Mouse (Mus musculus) hindbrain, embryonic 13.5 days (tissue): ENCODE data around the gene Ing2. TPM values are rescaled to one million over a fixed set of nuclear protein-coding genes. Genes with fewer than 3 reads are reported as not detected.

Experiments
- ATAC-seq: fragments of 200-750 bp; cut with Nextera tagmentation; 2 replicates; pipeline ENCODE4 v1.8.0; 2017; ENCODE audit warnings: moderate TSS enrichment; ENCODE audit not compliant: low FRiP score
- H3K27ac ChIP-seq: fragments of 300-500 bp; sonication (generic); 2 replicates; pipeline ENCODE4 v1.5.1; 2015; ENCODE audit warnings: inconsistent platforms, mild to moderate bottlenecking, moderate library complexity
- H3K27me3 ChIP-seq: fragments of 300-500 bp; sonication (generic); 2 replicates; pipeline ENCODE4 v1.6.1; 2015; ENCODE audit warnings: mild to moderate bottlenecking, inconsistent platforms
- H3K36me3 ChIP-seq: fragments of 300-500 bp; sonication (generic); 2 replicates; pipeline ENCODE4 v1.6.1; 2015; ENCODE audit warnings: mild to moderate bottlenecking, inconsistent platforms
- H3K4me1 ChIP-seq: fragments of 300-500 bp; sonication (generic); replicated peaks from 2 replicates; pipeline ENCODE4 v1.6.1; 2015; ENCODE audit warnings: inconsistent platforms
- H3K4me2 ChIP-seq: fragments of 300-500 bp; sonication (generic); 2 replicates; pipeline ENCODE4 v1.6.1; 2015; ENCODE audit warnings: inconsistent platforms, mild to moderate bottlenecking, moderate library complexity
- H3K4me3 ChIP-seq: fragments of 300-500 bp; sonication (generic); 2 replicates; pipeline ENCODE4 v1.5.1; 2015; ENCODE audit warnings: mild to moderate bottlenecking, inconsistent platforms
- H3K9ac ChIP-seq: fragments of 300-500 bp; sonication (generic); 2 replicates; pipeline ENCODE4 v1.6.1; 2015; ENCODE audit warnings: mild to moderate bottlenecking, inconsistent platforms
- H3K9me3 ChIP-seq: fragments of 300-500 bp; sonication (generic); 2 replicates; pipeline ENCODE4 v1.6.1; 2016; ENCODE audit warnings: inconsistent platforms
- WGBS: fragments of 180-500 bp; shearing (Covaris S2); methylation state at CpG from one replicate; pipeline ENCODE4 v1.1.7; 2015; 5-methylcytosine and 5-hydroxymethylcytosine counted together
- polyA plus RNA-seq: library from polyadenylated mRNA; unstranded; fragments of >200 nt; fragmentation: Nextera tagmentation; extraction: Ambion mirVana; gene quantifications from 2 replicates; pipeline ENCODE4 v1.2.1, GENCODE M21; 2015

Ing2 gene
- polyA plus RNA-seq, result 5.6 and 6.2 TPM in 2 replicates

DNA sequence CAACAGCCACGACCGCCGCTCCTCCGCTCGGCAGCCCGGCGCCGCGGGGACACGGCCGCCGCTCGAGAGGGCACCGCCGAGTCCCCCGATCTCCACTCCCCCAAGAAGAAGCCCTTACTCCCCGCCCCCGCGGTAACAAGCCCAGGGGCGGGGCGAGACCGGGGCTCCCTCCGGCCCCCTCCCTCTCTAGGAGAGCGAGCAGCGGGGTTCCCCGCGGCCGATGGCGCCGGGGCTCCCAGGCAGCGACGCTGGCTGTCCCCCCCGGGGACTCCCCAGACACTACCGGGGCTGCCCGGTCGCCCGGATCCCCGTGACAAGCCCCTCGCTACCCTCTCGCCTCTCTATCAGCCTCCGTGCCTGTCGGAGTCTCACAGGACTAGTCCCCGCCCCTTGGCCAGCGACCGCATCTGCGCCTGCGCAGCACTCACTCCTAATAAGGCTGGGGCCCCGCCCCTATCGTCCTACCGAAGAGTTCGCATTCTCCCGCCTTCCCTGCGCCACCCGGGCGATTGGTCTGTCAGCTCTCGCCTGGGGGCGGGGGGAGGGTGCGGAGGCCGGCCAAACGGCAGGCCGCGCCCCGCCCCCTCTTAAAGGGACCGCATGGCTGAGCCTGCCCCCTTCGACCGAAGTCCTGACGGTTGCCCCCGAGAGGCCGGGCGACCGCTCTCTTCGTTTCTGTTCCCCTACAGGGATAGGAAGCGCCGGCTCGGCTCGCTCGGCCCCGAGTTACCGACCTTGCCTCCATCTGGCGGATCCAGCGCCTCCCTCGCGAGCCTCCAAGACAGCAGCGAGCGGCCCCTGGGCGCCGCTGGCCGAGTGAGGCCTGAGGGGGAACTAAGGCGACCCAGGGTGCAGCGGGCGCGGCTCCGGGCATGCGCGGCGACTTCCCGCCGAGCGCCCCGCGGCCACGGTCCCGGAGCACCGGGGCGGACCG, at the start of gene Ing2:
Ing2 (minus strand) TSS at position 780 of the 934 bp plus-strand sequence.
- Histone ChIP-seq H3K4me3 (peak within 1 kb of the TSS; percentile 92), H3K4me2 (peak within 1 kb of the TSS; percentile 77), H3K27ac (peak within 1 kb of the TSS; percentile 95), H3K9me3 (no peaks in the 10 kb centered on the region), H3K36me3 (no peaks in the 10 kb centered on the region), H3K9ac (peak within 1 kb of the TSS; percentile 91), H3K4me1 (peaks cover 13% of the 10 kb centered on the region), H3K27me3 (no peaks in the 10 kb centered on the region)
- ATAC-seq, result peak; percentile 92
- WGBS, result under 1% methylated on average over 89 of the region's 106 CpGs

DNA sequence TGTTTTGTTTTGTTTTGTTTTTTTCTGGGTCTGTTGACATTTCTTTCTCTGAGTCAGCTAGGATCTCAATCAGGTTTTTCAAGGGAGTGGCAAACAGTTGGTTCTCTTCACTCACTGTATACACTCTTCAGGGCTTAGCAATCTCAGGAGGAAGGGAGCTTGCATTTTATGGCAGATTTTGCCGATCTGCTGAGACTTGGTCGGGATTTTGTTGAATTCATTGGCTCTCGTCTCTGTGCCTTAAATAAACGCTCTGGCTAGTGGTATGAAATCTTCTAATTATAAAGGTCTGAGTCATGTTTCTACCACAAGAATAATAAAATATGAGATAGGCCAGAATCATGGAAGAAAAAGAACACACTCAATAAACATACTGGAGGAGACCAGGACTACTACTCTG, 46.3 kb upstream of the Ing2 start:
- no peak overlapping the region for H3K27ac ChIP-seq
- no peaks in the 10 kb centered on the region for H3K9me3 ChIP-seq
- 78% methylated on average over 4 of the region's 4 CpGs for WGBS
- ATAC-seq, result no peak
- H3K4me1 ChIP-seq, result no peaks in the 10 kb centered on the region
- H3K4me2 ChIP-seq, result no peak overlapping the region
- H3K27me3 ChIP-seq, result no peaks in the 10 kb centered on the region
- no peaks in the 10 kb centered on the region for H3K36me3 ChIP-seq
- H3K4me3 ChIP-seq, result no peak overlapping the region
- H3K9ac ChIP-seq, result no peak overlapping the region

DNA sequence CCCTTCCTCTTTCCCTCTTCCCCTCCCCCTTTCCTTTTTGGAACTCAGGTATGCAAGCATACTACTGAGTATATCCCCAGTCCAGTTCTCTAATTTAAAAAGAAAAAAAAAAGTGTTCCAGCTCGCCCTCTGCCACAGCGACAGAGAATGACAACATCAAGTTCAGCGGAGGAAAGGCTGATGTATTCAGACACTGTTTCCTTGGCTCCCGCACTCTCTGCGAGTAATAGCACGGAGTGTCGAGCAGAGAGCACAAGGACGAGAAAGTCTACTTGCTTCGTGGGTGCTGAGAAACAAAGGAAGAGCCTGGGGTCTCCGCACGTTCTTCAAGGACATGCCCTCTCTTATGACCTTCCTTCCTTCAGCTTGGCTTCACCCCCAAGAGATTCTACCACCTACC, 43.3 kb upstream of the Ing2 start:
- Histone ChIP-seq H3K9me3 (no peaks in the 10 kb centered on the region), H3K4me3 (no peak overlapping the region), H3K4me2 (no peak overlapping the region), H3K27me3 (no peaks in the 10 kb centered on the region), H3K9ac (no peak overlapping the region), H3K36me3 (no peaks in the 10 kb centered on the region), H3K4me1 (peaks cover 3% of the 10 kb centered on the region), H3K27ac (no peak overlapping the region)
- WGBS, result 22% methylated on average over 11 of the region's 11 CpGs
- no peak for ATAC-seq

DNA sequence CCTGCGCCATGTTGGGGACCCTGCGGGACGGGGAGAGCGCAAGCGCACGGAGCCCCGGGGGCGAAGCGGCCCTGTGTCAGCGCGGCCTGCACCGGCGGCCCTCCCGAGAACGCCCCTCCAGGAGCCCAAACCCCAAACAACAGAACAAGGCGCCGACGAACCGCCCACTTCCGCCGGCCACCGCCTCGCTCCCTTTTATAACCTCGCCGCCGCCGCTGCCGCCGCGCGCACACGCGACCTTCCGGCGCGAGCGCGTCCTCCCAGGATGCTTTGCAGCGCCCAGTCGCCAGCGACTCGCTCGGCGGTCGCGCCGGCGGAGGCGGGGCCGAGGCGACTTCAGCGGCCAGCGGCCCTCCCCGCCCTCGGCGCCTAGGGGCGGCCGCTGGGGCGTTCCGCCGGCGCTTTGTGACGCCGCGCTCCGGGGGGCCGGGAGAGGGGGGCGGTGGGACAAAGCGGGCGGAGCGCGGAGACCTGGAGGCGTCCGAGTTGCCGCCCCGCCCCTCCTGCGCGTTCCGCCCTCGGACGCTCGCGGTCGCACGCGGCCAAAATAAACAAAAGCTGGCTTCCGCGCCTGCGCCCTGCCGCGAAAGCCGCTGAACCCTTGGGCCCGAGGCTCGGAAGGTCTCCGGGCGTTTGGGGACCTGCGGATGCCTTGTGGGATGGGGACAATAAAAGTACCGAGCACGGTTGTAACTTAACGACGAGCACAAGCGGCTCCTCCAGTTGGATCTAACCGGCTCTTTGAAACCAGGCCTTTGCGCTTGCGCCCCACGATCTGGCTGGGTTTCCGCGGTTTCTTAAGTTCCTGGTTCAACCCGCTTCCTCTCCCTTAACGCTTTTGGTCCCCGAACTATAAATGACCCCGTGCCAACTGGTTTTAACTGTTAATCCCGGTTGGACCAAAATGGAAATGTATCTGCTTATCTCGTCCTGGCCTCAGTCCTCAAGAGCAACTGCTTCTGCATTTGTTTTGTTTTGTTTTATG, 38.7 kb upstream of the Ing2 start, which contains the start of gene Cdkn2aip:
Cdkn2aip (minus strand) TSS at position 172 of the 985 bp plus-strand sequence.
- H3K27ac ChIP-seq, result peak within 1 kb of the TSS; percentile 96
- no peaks in the 10 kb centered on the region for H3K9me3 ChIP-seq
- peak within 1 kb of the TSS; percentile 98 for H3K4me3 ChIP-seq
- peaks cover 16% of the 10 kb centered on the region for H3K36me3 ChIP-seq
- peak within 1 kb of the TSS; percentile 70 for H3K4me2 ChIP-seq
- no peaks in the 10 kb centered on the region for H3K27me3 ChIP-seq
- ATAC-seq, result peak; percentile 95
- under 1% methylated on average over 112 of the region's 114 CpGs for WGBS
- peaks cover 25% of the 10 kb centered on the region for H3K4me1 ChIP-seq
- peak within 1 kb of the TSS; percentile 96 for H3K9ac ChIP-seq

DNA sequence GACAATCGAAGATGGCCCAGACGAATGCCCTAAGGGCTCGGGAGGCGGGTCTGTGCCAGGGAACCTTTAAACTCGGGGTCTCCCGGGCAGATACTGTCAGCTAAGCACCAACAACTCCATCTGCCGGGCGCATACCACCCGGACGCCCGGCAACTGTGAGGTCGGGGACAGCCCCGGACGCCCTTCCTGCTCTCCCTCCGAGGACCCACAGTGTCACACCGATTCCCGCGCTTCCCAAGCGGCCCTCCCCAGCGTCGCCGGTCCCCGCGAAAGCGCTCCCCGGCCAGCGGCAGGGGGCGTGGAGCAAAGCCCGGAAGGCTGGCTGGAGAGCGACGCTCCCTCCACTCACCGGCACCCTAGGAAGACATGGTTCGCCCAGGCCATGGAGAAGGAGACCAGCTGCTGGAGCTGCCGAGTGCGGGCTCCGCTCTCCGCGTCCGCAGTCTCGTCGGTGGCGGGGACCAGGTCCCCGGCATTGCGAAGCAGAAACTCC, 37.9 kb upstream of the Ing2 start:
- peaks cover 23% of the 10 kb centered on the region for H3K36me3 ChIP-seq
- H3K4me2 ChIP-seq, result peak overlapping the region; percentile 70
- H3K9me3 ChIP-seq, result no peaks in the 10 kb centered on the region
- H3K4me1 ChIP-seq, result peaks cover 31% of the 10 kb centered on the region
- under 1% methylated on average over 41 of the region's 44 CpGs for WGBS
- ATAC-seq, result peak; percentile 68
- peak overlapping the region; percentile 98 for H3K4me3 ChIP-seq
- H3K9ac ChIP-seq, result peak overlapping the region; percentile 96
- H3K27ac ChIP-seq, result peak overlapping the region; percentile 96
- no peaks in the 10 kb centered on the region for H3K27me3 ChIP-seq

DNA sequence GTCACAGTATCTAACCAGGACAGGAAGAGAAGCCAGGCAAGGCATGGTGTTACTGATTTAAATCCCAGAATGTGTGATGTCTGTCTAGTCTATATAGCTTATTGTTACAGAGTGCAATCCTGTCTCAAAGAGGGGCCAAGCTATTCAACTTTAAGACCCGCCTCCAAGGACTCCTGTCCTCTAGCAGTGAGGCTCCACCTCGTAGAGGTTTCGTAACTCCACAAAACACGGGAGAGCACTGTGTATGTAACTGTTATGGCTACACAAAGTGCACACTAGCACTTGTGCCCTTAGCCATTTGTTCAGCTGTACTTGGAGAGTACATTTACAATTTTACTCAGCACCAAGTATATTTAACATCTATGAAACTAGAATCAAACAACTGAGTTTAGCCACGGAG, 32.8 kb upstream of the Ing2 start:
- ATAC-seq, result no peak
- Histone ChIP-seq H3K4me3 (no peak overlapping the region), H3K36me3 (peaks cover 50% of the 10 kb centered on the region), H3K27me3 (no peaks in the 10 kb centered on the region), H3K4me1 (peaks cover 28% of the 10 kb centered on the region), H3K27ac (no peak overlapping the region), H3K9me3 (no peaks in the 10 kb centered on the region), H3K4me2 (no peak overlapping the region), H3K9ac (no peak overlapping the region)
- WGBS, result 84% methylated on average over 5 of the region's 5 CpGs

DNA sequence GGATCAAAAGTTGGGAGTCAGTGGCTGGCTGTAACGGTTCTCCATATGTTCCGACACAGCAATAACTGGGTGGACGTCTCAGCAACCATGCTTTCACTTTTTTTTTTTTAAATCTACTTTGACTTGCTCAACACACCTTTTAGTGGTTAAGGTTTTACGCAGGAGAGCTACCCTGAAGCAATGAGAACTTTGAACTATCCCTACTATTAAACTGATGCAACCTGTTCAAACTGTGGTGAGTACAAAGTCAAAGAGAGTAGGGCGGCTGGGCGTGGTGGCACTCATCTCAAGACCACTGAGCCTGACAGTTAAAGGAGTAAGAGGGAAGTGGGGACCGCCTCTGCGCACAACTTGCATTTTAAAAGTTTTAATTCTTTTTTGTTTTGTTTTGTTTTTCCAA, 31.4 kb upstream of the Ing2 start:
- ATAC-seq, result no peak
- 96% methylated on average over 8 of the region's 8 CpGs for WGBS
- peaks cover 17% of the 10 kb centered on the region for H3K4me1 ChIP-seq
- no peak overlapping the region for H3K27ac ChIP-seq
- no peak overlapping the region for H3K4me2 ChIP-seq
- peaks cover 46% of the 10 kb centered on the region for H3K36me3 ChIP-seq
- H3K9me3 ChIP-seq, result no peaks in the 10 kb centered on the region
- H3K9ac ChIP-seq, result no peak overlapping the region
- H3K4me3 ChIP-seq, result no peak overlapping the region
- H3K27me3 ChIP-seq, result no peaks in the 10 kb centered on the region

DNA sequence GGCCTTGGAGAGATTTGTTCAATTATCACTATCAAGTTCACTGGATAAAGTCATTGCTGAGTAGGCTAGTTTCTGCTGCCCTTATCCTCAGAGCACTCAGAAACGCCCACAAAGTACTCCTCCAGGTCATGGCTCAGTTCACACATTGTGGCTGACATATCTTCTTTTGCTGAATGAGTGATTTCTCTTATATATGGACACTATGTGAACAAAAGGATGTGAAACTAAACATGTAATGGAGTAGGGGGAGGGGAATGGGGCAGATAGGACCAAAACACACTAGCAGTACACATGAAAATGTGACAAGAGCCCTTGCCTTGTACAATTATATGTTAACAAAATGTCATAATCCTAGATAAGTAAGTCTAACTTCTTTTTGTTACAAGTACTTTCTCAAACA, 27.0 kb upstream of the Ing2 start:
- H3K4me1 ChIP-seq, result no peaks in the 10 kb centered on the region
- H3K4me2 ChIP-seq, result no peak overlapping the region
- peaks cover 20% of the 10 kb centered on the region for H3K36me3 ChIP-seq
- H3K9me3 ChIP-seq, result no peaks in the 10 kb centered on the region
- no peak overlapping the region for H3K27ac ChIP-seq
- H3K4me3 ChIP-seq, result no peak overlapping the region
- H3K9ac ChIP-seq, result no peak overlapping the region
- 59% methylated on average over 1 of the region's 1 CpGs for WGBS
- no peak for ATAC-seq
- H3K27me3 ChIP-seq, result no peaks in the 10 kb centered on the region

DNA sequence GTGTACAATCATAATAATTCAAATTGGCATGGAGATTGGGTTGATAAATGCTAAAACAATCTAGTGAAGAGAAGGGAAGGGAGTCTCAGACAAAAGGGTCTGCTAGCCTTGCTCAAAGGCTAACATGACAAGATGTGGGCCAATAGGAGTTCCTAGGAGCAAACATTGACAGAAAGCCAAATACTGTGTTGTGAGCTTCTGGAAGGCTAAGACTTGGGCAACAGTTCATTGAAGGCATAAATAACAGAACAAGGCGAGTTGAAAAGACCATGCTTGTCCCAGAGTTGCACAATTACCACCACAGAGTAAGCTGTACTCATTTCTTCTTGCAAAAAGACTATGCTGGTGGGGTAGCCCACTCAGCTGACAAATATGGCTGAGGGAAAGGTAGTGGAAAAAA, 22.3 kb upstream of the Ing2 start:
- H3K36me3 ChIP-seq, result no peaks in the 10 kb centered on the region
- ATAC-seq, result no peak
- H3K9ac ChIP-seq, result no peak overlapping the region
- no peak overlapping the region for H3K4me3 ChIP-seq
- H3K27me3 ChIP-seq, result no peaks in the 10 kb centered on the region
- H3K27ac ChIP-seq, result no peak overlapping the region
- no peaks in the 10 kb centered on the region for H3K9me3 ChIP-seq
- no peaks in the 10 kb centered on the region for H3K4me1 ChIP-seq
- H3K4me2 ChIP-seq, result no peak overlapping the region
- 52% methylated on average over 1 of the region's 1 CpGs for WGBS

DNA sequence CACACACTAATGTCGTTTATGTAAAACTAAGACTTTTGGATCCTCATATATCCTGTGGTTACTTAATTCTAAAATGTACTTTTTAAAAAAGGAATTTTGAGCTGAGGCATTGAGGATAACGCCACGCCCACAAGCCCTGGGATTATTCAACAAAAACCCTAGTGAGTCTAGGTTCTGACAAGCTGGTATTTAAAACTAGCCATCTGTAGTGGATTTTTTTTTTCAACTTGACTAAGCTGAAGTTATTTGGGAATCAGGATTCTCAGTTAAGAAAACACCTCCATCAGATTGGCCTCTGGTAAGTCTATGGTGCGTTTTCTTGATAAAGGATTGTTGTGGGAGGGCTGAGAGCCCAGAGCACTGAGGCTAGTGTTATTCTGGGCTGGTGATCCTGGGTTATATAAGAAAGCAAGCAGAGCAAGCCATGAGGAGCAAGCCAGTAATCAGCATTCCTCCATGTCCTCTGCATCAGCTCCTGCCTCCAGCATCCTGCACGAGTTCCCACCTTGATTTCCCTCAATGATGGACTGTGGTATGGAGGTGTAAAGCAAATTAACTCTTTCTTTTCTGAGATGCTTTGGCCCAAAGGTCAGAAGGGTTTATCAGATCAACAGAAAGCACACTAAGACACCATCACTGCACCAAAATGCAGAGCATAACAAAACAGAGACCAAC, 20.2 kb upstream of the Ing2 start:
- Histone ChIP-seq H3K27me3 (0 out of 2 replicates have a peak, but pooled peaks cover 12% of the 10 kb centered on the region), H3K27ac (no peak overlapping the region), H3K9me3 (no peaks in the 10 kb centered on the region), H3K4me3 (no peak overlapping the region), H3K36me3 (no peaks in the 10 kb centered on the region), H3K4me1 (peaks cover 3% of the 10 kb centered on the region), H3K9ac (no peak overlapping the region), H3K4me2 (no peak overlapping the region)
- ATAC-seq, result no peak
- WGBS, result 86% methylated on average over 5 of the region's 5 CpGs

DNA sequence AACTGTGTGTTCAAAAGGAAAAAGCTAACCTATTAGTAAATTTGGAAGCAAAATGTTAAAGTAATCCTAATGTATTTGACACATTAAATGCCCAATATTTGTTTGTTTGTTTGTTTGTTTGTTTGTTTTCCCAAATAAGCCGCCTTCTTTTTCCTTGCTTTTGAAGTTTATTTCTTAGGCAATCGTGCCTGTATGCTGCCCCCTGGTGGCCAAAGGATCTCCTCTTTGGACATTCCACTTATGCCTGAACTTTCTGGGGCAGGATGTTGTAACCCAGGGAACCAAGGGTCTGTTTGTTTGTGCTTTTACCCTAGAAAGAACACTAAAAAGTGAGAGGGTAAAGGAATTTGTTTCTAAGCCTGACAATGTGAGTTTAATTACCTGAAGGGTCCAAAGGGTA, 17.8 kb upstream of the Ing2 start:
- H3K4me1 ChIP-seq, result peaks cover 5% of the 10 kb centered on the region
- no peak overlapping the region for H3K4me3 ChIP-seq
- H3K9ac ChIP-seq, result no peak overlapping the region
- H3K9me3 ChIP-seq, result no peaks in the 10 kb centered on the region
- H3K27ac ChIP-seq, result no peak overlapping the region
- 0 out of 2 replicates have a peak, but pooled peaks cover 12% of the 10 kb centered on the region for H3K27me3 ChIP-seq
- H3K4me2 ChIP-seq, result no peak overlapping the region
- ATAC-seq, result no peak
- 18% methylated on average over 2 of the region's 2 CpGs for WGBS
- no peaks in the 10 kb centered on the region for H3K36me3 ChIP-seq
